Mouse (Mus musculus): Measurements from ENCODE around the gene Myo3b.

GRCm38 (mm10) chr2:70379939-70380338 lies 341.0 kb downstream of the Myo3b start:
- no peak for TF ChIP-seq GATA1 (IDR thresholded peaks at IDR 0.05; ENCODE audit: borderline replicate concordance, low read length)
- TF ChIP-seq FLI1 (IDR thresholded peaks at IDR 0.05; ENCODE audit: low read length) = no peak

Data from megakaryocyte, embryonic 14.5 days (primary cell).